Mouse (Mus musculus) bone marrow macrophage, adult 2 months (primary cell): ENCODE data around the gene Golm1.

Source experiments
- CTCF ChIP-seq: IDR thresholded peaks from 2 replicates; pipeline ENCODE4 v1.5.1; 2012; ENCODE audit warnings: low read depth, mild to moderate bottlenecking, low read length, moderate library complexity
- POLR2A ChIP-seq: IDR thresholded peaks from 2 replicates; pipeline ENCODE4 v1.6.1; 2012; ENCODE audit warnings: mild to moderate bottlenecking, low read depth, low read length, borderline replicate concordance

DNA sequence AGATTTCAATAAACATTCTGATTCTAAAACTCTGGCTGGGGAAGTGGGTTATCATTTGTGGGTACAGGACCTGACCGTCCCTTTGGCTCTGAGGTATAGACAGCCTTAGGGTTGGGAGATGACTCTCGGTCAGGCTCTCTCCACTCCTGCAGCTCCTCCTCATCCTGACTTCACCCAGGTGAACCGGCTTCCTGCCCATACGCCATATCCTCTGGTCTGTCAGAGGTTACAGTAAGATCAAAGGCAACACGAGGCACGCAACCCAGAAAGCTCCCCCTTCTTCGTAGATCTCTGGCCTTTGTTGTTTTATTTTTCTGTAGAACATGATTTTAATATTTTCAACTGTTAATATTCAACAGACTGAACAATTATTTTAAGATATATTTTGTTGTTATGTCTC lies 20.2 kb upstream of the Golm1 start:
- TF ChIP-seq CTCF (no peak), POLR2A (no peak)
